Mouse (Mus musculus) erythroblast, embryonic 14.5 days (primary cell): ENCODE measurements around the gene Usp39.

ENCODE experiments used
- GATA1 ChIP-seq: IDR thresholded peaks from 2 replicates; pipeline ENCODE4 v1.6.1; 2012; ENCODE audit warnings: low read length, inconsistent platforms, mixed read lengths
- TAL1 ChIP-seq: IDR thresholded peaks from 3 replicates; pipeline ENCODE4 v1.6.1; 2012; ENCODE audit warnings: low read length, inconsistent platforms, mixed read lengths

DNA sequence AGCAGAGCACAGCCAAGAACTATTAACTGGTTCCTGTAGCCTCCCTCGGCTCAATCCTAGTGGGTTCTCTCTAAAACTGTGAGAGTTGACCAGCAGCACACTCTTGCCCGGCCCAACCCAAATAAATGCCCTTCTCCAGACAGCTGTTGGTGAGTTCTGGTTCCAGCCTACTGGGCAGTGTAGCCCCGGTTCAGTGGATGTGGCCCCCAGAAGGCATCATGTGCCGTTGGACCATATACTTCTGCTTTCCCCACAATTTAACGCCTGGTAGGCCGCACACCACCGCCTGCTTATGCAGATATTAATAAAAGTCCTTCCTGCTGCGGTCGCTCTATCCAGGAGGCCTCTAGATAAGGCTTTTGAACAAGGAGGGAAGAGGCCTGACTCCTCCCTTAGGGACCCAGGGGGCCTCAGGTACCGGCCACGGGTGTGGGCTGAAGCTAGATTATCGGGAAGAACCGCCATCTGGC is 44.5 kb upstream of the Usp39 start:
- TF ChIP-seq GATA1 (peak; percentile 94), TAL1 (peak; percentile 82)
